Mouse (Mus musculus): ENCODE data around the gene Rbfox3.

- no peak for TF ChIP-seq CEBPB (IDR thresholded peaks at IDR 0.05; ENCODE audit: insufficient read depth, poor library complexity, severe bottlenecking)
- TF ChIP-seq TCF12 (IDR thresholded peaks at IDR 0.05; ENCODE audit: insufficient read depth, poor library complexity, severe bottlenecking): no peak
- TF ChIP-seq E2F4 (IDR thresholded peaks at IDR 0.05; ENCODE audit: insufficient read depth): no peak
- TF ChIP-seq POLR2A (IDR thresholded peaks at IDR 0.05; ENCODE audit: insufficient read length, low read depth): no peak
- TF ChIP-seq SRF (IDR thresholded peaks at IDR 0.05; ENCODE audit: control insufficient read depth, insufficient read length, low read depth): no peak
- no peak for TF ChIP-seq USF1 (IDR thresholded peaks at IDR 0.05; ENCODE audit: low read depth)
- no peak for TF ChIP-seq POLR2AphosphoS2 (IDR thresholded peaks at IDR 0.05; ENCODE audit: insufficient read length, low read depth)
Measured at GRCm38 (mm10) chr11:118815118-118815517, 96.3 kb downstream of the Rbfox3 start.

Measured in myocyte (in vitro differentiated cells).